Comparison of ENCODE assay signal across 9 mouse cellular contexts in the genomic region with DNA sequence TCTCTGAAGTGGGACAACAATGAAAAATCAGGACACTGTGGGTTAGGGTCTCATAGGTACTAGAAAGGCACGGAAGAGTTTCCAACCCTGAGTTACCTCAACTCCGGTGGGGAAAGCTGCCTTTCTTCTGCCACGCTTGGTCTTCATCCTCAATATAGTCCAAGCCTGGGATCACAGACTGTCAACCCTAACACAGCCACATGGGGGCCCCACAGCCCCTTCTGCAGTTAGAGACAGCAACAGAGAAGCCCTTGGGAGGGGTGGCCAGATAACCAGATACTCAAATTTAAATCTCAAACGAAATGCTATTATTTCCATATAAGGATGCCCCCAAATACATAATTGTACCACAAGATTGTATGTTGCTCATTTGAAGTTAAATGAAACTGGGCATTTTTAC. TPM values are rescaled to one million over a fixed set of nuclear protein-coding genes. Genes with fewer than 3 reads are reported as not detected.
DNase-seq lines count a peak whose midpoint lies in the region; ATAC-seq and TF ChIP-seq lines count a peak whose summit lies in the region.
"Had no signal": no experiment of that assay in that cellular context is flagged by ENCODE, and none has a peak within 500 bp of the region (broad histone marks: within the 10 kb centered on the region; RNA-seq: fewer than 3 reads in every experiment).

No protein-coding gene starts in this region.

- 62% methylated on average over 4 of the region's 4 CpGs for WGBS in hindbrain, embryonic 14.5 days

- H3K27me3 ChIP-seq in MEL (ENCODE audit: control insufficient read depth in 1 of 2, insufficient read depth in 2 of 2, low read length in 2 of 2), result no peaks in the 10 kb centered on the region
- H3K27me3 ChIP-seq in hindbrain, embryonic 14.5 days (ENCODE audit: control insufficient read depth, insufficient read depth, low read length), result no peaks in the 10 kb centered on the region
- H3K27me3 ChIP-seq: limb, embryonic 15.5 days had no signal

- intact Hi-C loops in left cerebral cortex, postnatal 14 days (cut with DNase I), result loop anchor here (5.0 kb wide), 1 partner anchor 35 kb away; no protein-coding TSS in a partner anchor
- intact Hi-C loops in left cerebral cortex, postnatal 36 days (cut with DNase I), result loop anchor here (2.0 kb wide), 1 partner anchor 32 kb away; no protein-coding TSS in a partner anchor

- H3K79me2 ChIP-seq in MEL (ENCODE audit: control insufficient read depth, insufficient read depth, low read length, poor library complexity), result no peaks in the 10 kb centered on the region

- 0 out of 2 replicates have a peak, but pooled peaks have one; percentile 42 for ATAC-seq in neutrophil, adult 5-6 weeks (ENCODE audit: extremely low read depth, insufficient number of reproducible peaks, low FRiP score, poor library complexity, severe bottlenecking)
- no peak for ATAC-seq in hindbrain, embryonic 14.5 days (ENCODE audit: low FRiP score)

- TF ChIP-seq EP300 in MEL (IDR thresholded peaks at IDR 0.05; ENCODE audit: low read depth in 1 of 2, low read length in 2 of 2), result no peak

- H3K4me3 ChIP-seq in MEL (ENCODE audit: control insufficient read depth in 1 of 2, insufficient read depth in 1 of 2, low read depth in 2 of 2, low read length in 2 of 2), result no peak overlapping the region
- no peak overlapping the region for H3K4me3 ChIP-seq in hindbrain, embryonic 14.5 days (replicated peaks; ENCODE audit: low read length)
- H3K4me3 ChIP-seq: limb, embryonic 15.5 days had no signal

- no peaks in the 10 kb centered on the region for H3K36me3 ChIP-seq in MEL (ENCODE audit: control insufficient read depth in 1 of 2, insufficient read depth in 2 of 2, low read length in 2 of 2)
- no peaks in the 10 kb centered on the region for H3K36me3 ChIP-seq in hindbrain, embryonic 14.5 days (replicated peaks; ENCODE audit: control insufficient read depth, insufficient read depth)
- H3K36me3 ChIP-seq: limb, embryonic 15.5 days had no signal

- no peak overlapping the region for H3K27ac ChIP-seq in MEL (ENCODE audit: control insufficient read depth, low read depth, low read length)
- H3K27ac ChIP-seq in hindbrain, embryonic 14.5 days, result no peak overlapping the region

- TF ChIP-seq CTCF in MEL (IDR thresholded peaks at IDR 0.05 in 2 of 3, conservative IDR thresholded peaks at IDR 0.05 in 1 of 3; ENCODE audit: control insufficient read depth in 1 of 3, insufficient read depth in 1 of 3, low read depth in 2 of 3, low read length in 3 of 3, poor library complexity in 1 of 3, severe bottlenecking in 1 of 3), result peak; percentile 58 to 88 (median 81)

- TF ChIP-seq RAD21 in MEL (IDR thresholded peaks at IDR 0.05; ENCODE audit: low read depth, low read length), result peak; percentile 89

- peak; percentile 47 to 60 for DNase-seq in left cerebral cortex, postnatal 14 days (ENCODE audit: low spot score in 2 of 2)
- no peak for DNase-seq in left cerebral cortex, postnatal 36 days (ENCODE audit: low spot score in 2 of 2)
- peak; percentile 69 for DNase-seq in MEL (ENCODE audit: low read depth, low spot score)
- DNase-seq in c-Kit-positive CD71-positive TER-119-positive erythroid progenitor cells, embryonic 14.5 days (ENCODE audit: low spot score), result peak; percentile 60
- DNase-seq in heart, postnatal 4 days, result peak; percentile 69
- DNase-seq in layer of hippocampus, postnatal 36 days, result peak; percentile 35 to 46
- no peak for DNase-seq in hindbrain, embryonic 14.5 days (ENCODE audit: low spot score)

- H3K4me2 ChIP-seq in hindbrain, embryonic 14.5 days (replicated peaks), result no peak overlapping the region

- TF ChIP-seq POLR2A in MEL (IDR thresholded peaks at IDR 0.05; ENCODE audit: control insufficient read depth in 1 of 2, insufficient read depth in 1 of 2, low read depth in 1 of 2, low read length in 2 of 2, poor library complexity in 1 of 2), result no peak

- peaks cover 0 to 1% of the 10 kb centered on the region in 2 experiments; a peak in 2 of 4 replicates for H3K4me1 ChIP-seq in MEL (ENCODE audit: control insufficient read depth in 1 of 2, insufficient read depth in 2 of 2, low read length in 2 of 2)
- H3K4me1 ChIP-seq in hindbrain, embryonic 14.5 days (replicated peaks; ENCODE audit: control insufficient read depth, insufficient read depth, low read length), result no peaks in the 10 kb centered on the region

- no peak overlapping the region for H3K9ac ChIP-seq in MEL (ENCODE audit: control insufficient read depth, low read depth, low read length, poor library complexity, severe bottlenecking)
- H3K9ac ChIP-seq in hindbrain, embryonic 14.5 days, result no peak overlapping the region
- H3K9ac ChIP-seq: limb, embryonic 15.5 days had no signal

- no peaks in the 10 kb centered on the region for H3K9me3 ChIP-seq in MEL (replicated peaks; ENCODE audit: insufficient read depth, low read length)
- no peaks in the 10 kb centered on the region for H3K9me3 ChIP-seq in hindbrain, embryonic 14.5 days (ENCODE audit: control insufficient read depth, low read length)
- H3K9me3 ChIP-seq: limb, embryonic 15.5 days had no signal

TF ChIP-seq in MEL, 35 proteins besides CTCF, POLR2A, EP300 and RAD21:
- TF ChIP-seq MXI1 (IDR thresholded peaks at IDR 0.05; ENCODE audit: low read depth, low read length), result no peak
- TF ChIP-seq MAX (IDR thresholded peaks at IDR 0.05; ENCODE audit: low read length), result no peak
- TF ChIP-seq CHD2 (IDR thresholded peaks at IDR 0.05; ENCODE audit: low read length), result no peak
- TF ChIP-seq UBTF (IDR thresholded peaks at IDR 0.05; ENCODE audit: borderline replicate concordance, insufficient read depth, low read depth, low read length), result no peak
- TF ChIP-seq GATA1 (IDR thresholded peaks at IDR 0.05; ENCODE audit: low read depth, low read length), result 0 out of 2 replicates have a peak, but pooled peaks have one; percentile 9
- no peak for TF ChIP-seq ZNF384 (IDR thresholded peaks at IDR 0.05; ENCODE audit: low read depth, low read length)
- peak; percentile 90 for TF ChIP-seq ZC3H11A (IDR thresholded peaks at IDR 0.05; ENCODE audit: low read depth, low read length)
- TF ChIP-seq MAFK (IDR thresholded peaks at IDR 0.05; ENCODE audit: borderline replicate concordance, low read depth, low read length), result no peak
- TF ChIP-seq MYC (IDR thresholded peaks at IDR 0.05; ENCODE audit: low read depth, low read length), result no peak
- no peak for TF ChIP-seq MAZ (IDR thresholded peaks at IDR 0.05; ENCODE audit: low read depth, low read length)
- no peak for TF ChIP-seq ELF1 (IDR thresholded peaks at IDR 0.05; ENCODE audit: low read depth, low read length)
- no peak for TF ChIP-seq ZKSCAN1 (IDR thresholded peaks at IDR 0.05; ENCODE audit: low read depth, low read length)
- TF ChIP-seq USF2 (IDR thresholded peaks at IDR 0.05; ENCODE audit: borderline replicate concordance in 1 of 2, insufficient read depth in 1 of 2, low read depth in 1 of 2, low read length in 2 of 2), result no peak
- TF ChIP-seq JUND (IDR thresholded peaks at IDR 0.05; ENCODE audit: low read depth, low read length), result no peak
- TF ChIP-seq E2F4 (IDR thresholded peaks at IDR 0.05; ENCODE audit: borderline replicate concordance, low read depth, low read length), result no peak
- peak; percentile 96 for TF ChIP-seq SMC3 (IDR thresholded peaks at IDR 0.05; ENCODE audit: low read depth, low read length)
- no peak for TF ChIP-seq TBP (IDR thresholded peaks at IDR 0.05; ENCODE audit: low read depth, low read length)
- TF ChIP-seq NRF1 (IDR thresholded peaks at IDR 0.05; ENCODE audit: insufficient read depth, low read depth, low read length, poor library complexity, severe bottlenecking), result no peak
- no peak for TF ChIP-seq GABPA (IDR thresholded peaks at IDR 0.05; ENCODE audit: low read depth, low read length)

RNA-seq across cellular contexts. Expression of a gene that starts 0.5 kb away (rescaled TPM):
- total RNA-seq in left cerebral cortex, postnatal 14 days (2021), result 1 to 10 TPM; 2.5 to 3.6 TPM
- 1 to 10 TPM; 2.7 to 3.2 TPM for total RNA-seq in left cerebral cortex, postnatal 36 days (2021)
- 0.19 and 0.20 TPM in 2 replicates for total RNA-seq in MEL (2012; rRNA removed)
- polyA plus RNA-seq in MEL (2012; ENCODE audit: insufficient read depth in 1 of 2, insufficient read length in 2 of 2, low read depth in 1 of 2, low replicate concordance in 2 of 2, missing spikeins in 1 of 2), result under 1 TPM in 1 of 2 experiments, not detected in 1; 0.92 TPM
- 10 to 100 TPM; 10.4 to 13.2 TPM for total RNA-seq in heart, postnatal 4 days (2021)
- total RNA-seq in layer of hippocampus, postnatal 36 days (2021), result 1 to 10 TPM; 1.3 to 2.7 TPM
- total RNA-seq in neutrophil, adult 5-6 weeks (2017), result 2.1 and 3.5 TPM in 2 replicates
- polyA plus RNA-seq in hindbrain, embryonic 14.5 days (2014; fragmentation: Nextera tagmentation; extraction: Ambion mirVana), result 1.6 and 1.8 TPM in 2 replicates

RNA-seq across cellular contexts. Expression of a gene that starts 46.0 kb away (rescaled TPM):
- 10 to 100 TPM; 42.5 to 48.1 TPM for total RNA-seq in left cerebral cortex, postnatal 14 days (2021)
- total RNA-seq in left cerebral cortex, postnatal 36 days (2021), result 10 to 100 TPM; 37.7 to 53.9 TPM
- 37.5 and 37.9 TPM in 2 replicates for total RNA-seq in MEL (2012; rRNA removed)
- 100 to 1,000 TPM in 1 of 2 experiments, 10 to 100 TPM in 1; 42.8 to 141 TPM for polyA plus RNA-seq in MEL (2012; ENCODE audit: insufficient read depth in 1 of 2, insufficient read length in 2 of 2, low read depth in 1 of 2, low replicate concordance in 2 of 2, missing spikeins in 1 of 2)
- total RNA-seq in heart, postnatal 4 days (2021), result 10 to 100 TPM; 29.1 to 32.2 TPM
- 10 to 100 TPM; 50.0 to 56.7 TPM for total RNA-seq in layer of hippocampus, postnatal 36 days (2021)
- 47.8 and 57.1 TPM in 2 replicates for total RNA-seq in neutrophil, adult 5-6 weeks (2017)
- 75.0 TPM in 2 replicates for polyA plus RNA-seq in hindbrain, embryonic 14.5 days (2014; fragmentation: Nextera tagmentation; extraction: Ambion mirVana)

Comparison
In these comparisons a context has a peak if more than half of its experiments do, and no peak if none do; other contexts are left out.
1. DNase-seq: peak in left cerebral cortex, postnatal 14 days (2 of 2), MEL (single experiment), c-Kit-positive CD71-positive TER-119-positive erythroid progenitor cells, embryonic 14.5 days (single experiment), heart, postnatal 4 days (single experiment) and layer of hippocampus, postnatal 36 days (2 of 2); none in left cerebral cortex, postnatal 36 days (0 of 2) and hindbrain, embryonic 14.5 days (single experiment).